Mouse (Mus musculus) hindbrain, embryonic 15.5 days (tissue): ENCODE results near the gene Nccrp1. TPM values are rescaled to one million over a fixed set of nuclear protein-coding genes. Genes with fewer than 3 reads are reported as not detected.

Source experiments
- ATAC-seq: fragments of 200-750 bp; cut with Nextera tagmentation; 2 replicates; pipeline ENCODE4 v1.8.0; 2017; ENCODE audit warnings: low read depth, moderate number of reproducible peaks, moderate TSS enrichment; ENCODE audit not compliant: low FRiP score
- H3K27ac ChIP-seq: fragments of 300-500 bp; sonication (generic); replicated peaks from 2 replicates; pipeline ENCODE4 v1.5.1; 2015; ENCODE audit warnings: mild to moderate bottlenecking, inconsistent platforms
- H3K27me3 ChIP-seq: fragments of 300-500 bp; sonication (generic); 2 replicates; pipeline ENCODE4 v1.6.1; 2015; ENCODE audit warnings: control low read depth, inconsistent platforms
- H3K36me3 ChIP-seq: fragments of 300-500 bp; sonication (generic); 2 replicates; pipeline ENCODE4 v1.6.1; 2015; ENCODE audit warnings: control low read depth, inconsistent platforms
- H3K4me1 ChIP-seq: fragments of 300-500 bp; sonication (generic); replicated peaks from 2 replicates; pipeline ENCODE4 v1.6.1; 2015; ENCODE audit warnings: control low read depth, inconsistent platforms
- H3K4me2 ChIP-seq: fragments of 300-500 bp; sonication (generic); 2 replicates; pipeline ENCODE4 v1.6.1; 2015; ENCODE audit warnings: moderate library complexity, mild to moderate bottlenecking, inconsistent platforms
- H3K4me3 ChIP-seq: fragments of 300-500 bp; sonication (generic); 2 replicates; pipeline ENCODE4 v1.5.1; 2015; ENCODE audit warnings: mild to moderate bottlenecking, inconsistent platforms
- H3K9ac ChIP-seq: fragments of 300-500 bp; sonication (generic); 2 replicates; pipeline ENCODE4 v1.6.1; 2015; ENCODE audit warnings: inconsistent platforms
- H3K9me3 ChIP-seq: fragments of 300-500 bp; sonication (generic); 2 replicates; pipeline ENCODE4 v1.6.1; 2016; ENCODE audit warnings: control low read depth, inconsistent platforms
- WGBS: fragments of 180-500 bp; shearing (Covaris S2); methylation state at CpG from one replicate; pipeline ENCODE4 v1.1.7; 2015; 5-methylcytosine and 5-hydroxymethylcytosine counted together
- microRNA-seq: library from miRNA; unstranded; fragments of <30 nt; microRNA quantifications from one replicate; pipeline ENCODE4, GENCODE M21; 2016
- polyA plus RNA-seq: library from polyadenylated mRNA; unstranded; fragments of >200 nt; fragmentation: Nextera tagmentation; extraction: Ambion mirVana; gene quantifications from 2 replicates; pipeline ENCODE4 v1.2.1, GENCODE M21; 2015

Nccrp1 gene
- polyA plus RNA-seq, 1 experiment from 2014 or later, result 0.19 TPM

DNA sequence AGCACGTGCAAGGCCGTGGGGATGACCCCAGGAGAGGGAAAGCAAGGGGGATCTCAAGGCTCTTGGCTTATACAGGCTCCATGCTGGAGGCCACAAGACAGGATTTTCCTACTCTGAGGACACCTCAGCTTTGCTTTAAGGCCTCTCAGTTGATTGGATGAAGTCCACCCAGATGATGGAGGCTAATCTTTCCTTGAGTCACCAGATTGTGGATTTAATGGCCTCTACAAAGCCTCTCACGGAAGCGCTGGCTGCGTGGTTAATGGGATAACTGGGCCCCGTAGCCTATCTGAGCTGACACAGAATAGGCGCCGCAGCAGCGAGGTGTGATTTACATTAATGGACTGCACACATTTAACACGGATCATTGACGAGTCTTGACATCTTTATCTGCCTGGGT lies 51.6 kb downstream of the Nccrp1 start:
- no peak overlapping the region for H3K9ac ChIP-seq
- peaks cover 4% of the 10 kb centered on the region; the same call in 1 of the 2 replicates for H3K4me1 ChIP-seq
- no peak overlapping the region for H3K27ac ChIP-seq
- H3K9me3 ChIP-seq, result no peaks in the 10 kb centered on the region
- H3K4me3 ChIP-seq, result no peak overlapping the region
- H3K36me3 ChIP-seq, result no peaks in the 10 kb centered on the region
- no peaks in the 10 kb centered on the region for H3K27me3 ChIP-seq
- H3K4me2 ChIP-seq, result no peak overlapping the region
- 55% methylated on average over 11 of the region's 11 CpGs for WGBS
- no peak for ATAC-seq

Small RNAs within 50 kb of the gene (microRNA-seq; reads per million reads assigned to microRNA genes)
- not detected for gene Mir7049

Other genes starting within 250 kb of the Nccrp1 start
- 18.4 and 26.9 TPM in 2 replicates for gene Dll3, start 245.0 kb downstream of the Nccrp1 start, polyA plus RNA-seq
- gene Timm50, start 235.2 kb downstream of the Nccrp1 start, polyA plus RNA-seq, result 129 and 131 TPM in 2 replicates
- gene Supt5, start 208.5 kb downstream of the Nccrp1 start, polyA plus RNA-seq, result 94.0 and 104 TPM in 2 replicates
- 444 and 501 TPM in 2 replicates for gene Rps16, start 196.6 kb downstream of the Nccrp1 start, polyA plus RNA-seq
- 26.8 and 27.6 TPM in 2 replicates for gene Plekhg2, start 174.7 kb downstream of the Nccrp1 start, polyA plus RNA-seq
- 4.4 and 4.6 TPM in 2 replicates for gene Zfp36, start 167.0 kb downstream of the Nccrp1 start, polyA plus RNA-seq
- gene Med29, start 154.5 kb downstream of the Nccrp1 start, polyA plus RNA-seq, result 46.1 and 46.6 TPM in 2 replicates
- gene Paf1, start 154.3 kb downstream of the Nccrp1 start, polyA plus RNA-seq, result 93.3 and 96.8 TPM in 2 replicates
- gene Gmfg, start 109.8 kb downstream of the Nccrp1 start, polyA plus RNA-seq, result 4.1 and 4.9 TPM in 2 replicates
- 20.3 and 25.5 TPM in 2 replicates for gene Lrfn1, start 95.3 kb downstream of the Nccrp1 start, polyA plus RNA-seq
- gene Ifnl2, start 36.8 kb downstream of the Nccrp1 start, polyA plus RNA-seq, result not detected in 2 replicates
- gene Ifnl3, start 24.4 kb downstream of the Nccrp1 start, polyA plus RNA-seq, result not detected in 2 replicates
- gene Sycn, start 6.4 kb downstream of the Nccrp1 start, polyA plus RNA-seq, result not detected in 2 replicates
- gene Samd4b, start 50.9 kb upstream of the Nccrp1 start, polyA plus RNA-seq, result 23.3 and 28.1 TPM in 2 replicates
- gene Pak4, start 50.9 kb upstream of the Nccrp1 start, polyA plus RNA-seq, result 20.2 TPM in 2 replicates
- gene Acp7, start 84.1 kb upstream of the Nccrp1 start, polyA plus RNA-seq, result 0.29 and 0.33 TPM in 2 replicates
- 10.1 and 13.4 TPM in 2 replicates for gene Fbxo27, start 145.6 kb upstream of the Nccrp1 start, polyA plus RNA-seq
- 4.1 and 5.2 TPM in 2 replicates for gene Fbxo17, start 169.6 kb upstream of the Nccrp1 start, polyA plus RNA-seq
- 113 TPM in 2 replicates for gene Mrps12, start 194.6 kb upstream of the Nccrp1 start, polyA plus RNA-seq
- gene Sars2, start 194.7 kb upstream of the Nccrp1 start, polyA plus RNA-seq, result 19.5 TPM in 2 replicates
- 0.54 and 0.71 TPM in 2 replicates for gene Ccer2, start 208.9 kb upstream of the Nccrp1 start, polyA plus RNA-seq
- gene Sirt2, start 219.5 kb upstream of the Nccrp1 start, polyA plus RNA-seq, result 112 and 125 TPM in 2 replicates
- 66.3 and 69.0 TPM in 2 replicates for gene Nfkbib, start 220.3 kb upstream of the Nccrp1 start, polyA plus RNA-seq
- gene Rinl, start 241.7 kb upstream of the Nccrp1 start, polyA plus RNA-seq, result 2.6 and 2.7 TPM in 2 replicates